Mouse (Mus musculus): ENCODE results near the gene Mageb18. TPM values are rescaled to one million over a fixed set of nuclear protein-coding genes. Genes with fewer than 3 reads are reported as not detected.

The Mageb18 gene
- polyA plus RNA-seq, 1 experiment from 2014 or later, result not detected

GRCm38 (mm10) chrX:92339551-92339950 lies 259.8 kb downstream of the Mageb18 start:
- no peaks in the 10 kb centered on the region for H3K4me1 ChIP-seq (replicated peaks)
- no peak overlapping the region for H3K4me3 ChIP-seq
- WGBS, result 78% methylated on average over 2 of the region's 2 CpGs
- no peak overlapping the region for H3K27ac ChIP-seq (ENCODE audit: poor library complexity, severe bottlenecking)
- no peak for ATAC-seq (ENCODE audit: insufficient number of reproducible peaks, low FRiP score)
- no peak overlapping the region for H3K4me2 ChIP-seq
- H3K27me3 ChIP-seq (replicated peaks), result no peaks in the 10 kb centered on the region
- no peaks in the 10 kb centered on the region for H3K36me3 ChIP-seq
- no peak overlapping the region for H3K9ac ChIP-seq
- H3K9me3 ChIP-seq (replicated peaks), result no peaks in the 10 kb centered on the region

- 62% methylated on average over 1 of the region's 1 CpGs for WGBS
- no peaks in the 10 kb centered on the region for H3K9me3 ChIP-seq (replicated peaks)
- ATAC-seq (ENCODE audit: insufficient number of reproducible peaks, low FRiP score), result no peak
Observed at GRCm38 (mm10) chrX:92333459-92333858, 265.9 kb downstream of the Mageb18 start.

GRCm38 (mm10) chrX:92323599-92323998 lies 275.8 kb downstream of the Mageb18 start:
- Histone ChIP-seq H3K4me2 (no peak overlapping the region), H3K9me3 (replicated peaks) (0 out of 2 replicates have a peak, but pooled peaks cover 3% of the 10 kb centered on the region), H3K9ac (no peak overlapping the region), H3K36me3 (no peaks in the 10 kb centered on the region), H3K27me3 (replicated peaks) (no peaks in the 10 kb centered on the region), H3K4me3 (no peak overlapping the region), H3K27ac (ENCODE audit: poor library complexity, severe bottlenecking) (no peak overlapping the region), H3K4me1 (replicated peaks) (no peaks in the 10 kb centered on the region)
- WGBS, result 29% methylated on average over 1 of the region's 1 CpGs
- ATAC-seq (ENCODE audit: insufficient number of reproducible peaks, low FRiP score), result no peak

More at GRCm38 (mm10) chrX:92333459-92333858, 265.9 kb downstream of the Mageb18 start:
- Histone ChIP-seq H3K4me3 (no peak overlapping the region), H3K27ac (ENCODE audit: poor library complexity, severe bottlenecking) (no peak overlapping the region), H3K4me2 (no peak overlapping the region), H3K27me3 (replicated peaks) (no peaks in the 10 kb centered on the region), H3K4me1 (replicated peaks) (no peaks in the 10 kb centered on the region), H3K36me3 (no peaks in the 10 kb centered on the region), H3K9ac (no peak overlapping the region)

GRCm38 (mm10) chrX:92280619-92281018 lies 318.8 kb downstream of the Mageb18 start:
- H3K4me2 ChIP-seq, result no peak overlapping the region
- no peak overlapping the region for H3K9ac ChIP-seq
- no peaks in the 10 kb centered on the region for H3K36me3 ChIP-seq
- no peaks in the 10 kb centered on the region for H3K27me3 ChIP-seq (replicated peaks)
- no peak overlapping the region for H3K4me3 ChIP-seq
- H3K4me1 ChIP-seq (replicated peaks), result no peaks in the 10 kb centered on the region
- H3K9me3 ChIP-seq (replicated peaks), result no peaks in the 10 kb centered on the region
- no peak for ATAC-seq (ENCODE audit: insufficient number of reproducible peaks, low FRiP score)
- no peak overlapping the region for H3K27ac ChIP-seq (ENCODE audit: poor library complexity, severe bottlenecking)

Other genes with a start within 250 kb of the Mageb18 start
- gene Gm5941, start 109.6 kb downstream of the Mageb18 start, polyA plus RNA-seq (2016; fragmentation: Nextera tagmentation; extraction: Ambion mirVana), result not detected in 2 replicates